Mouse (Mus musculus) urinary bladder, postnatal 10 days (tissue): ENCODE measurements around the gene Fam53b.

Experiments used
- DNase-seq: peaks from one replicate; pipeline ENCODE4 v3.0.0; 2022; ENCODE audit warnings: low spot score

The Fam53b gene

GRCm38 (mm10) chr7:132766235-132766871 is 47.3 kb downstream of the Fam53b start:
- no peak for DNase-seq

DNA sequence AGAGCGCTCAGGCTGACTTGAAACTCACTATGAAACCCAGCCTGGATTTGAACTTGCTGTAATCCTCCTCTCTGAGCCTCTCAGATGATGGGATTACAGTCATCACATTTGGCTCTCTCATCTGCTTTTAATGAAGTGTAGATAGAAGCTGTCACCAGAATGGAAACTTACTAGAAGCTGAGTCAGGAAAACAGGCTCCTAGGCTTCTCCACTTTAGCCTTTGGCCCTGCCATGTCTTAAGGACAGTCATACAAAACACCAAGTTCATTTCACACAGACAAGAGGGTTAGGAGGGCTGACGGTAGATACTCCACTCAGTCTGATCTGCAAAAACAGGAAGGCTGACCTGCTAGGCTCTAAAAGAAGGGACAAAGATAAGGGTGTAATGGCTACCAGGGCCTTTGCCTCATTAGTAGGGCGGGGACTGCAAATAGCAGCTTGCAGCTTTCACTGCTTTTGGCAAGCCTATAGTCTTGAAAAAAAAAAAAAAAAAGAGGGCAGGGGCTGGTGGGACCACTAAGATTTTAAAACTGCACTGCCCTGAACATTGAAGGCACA is 48.0 kb downstream of the Fam53b start:
- DNase-seq, result no peak

DNA sequence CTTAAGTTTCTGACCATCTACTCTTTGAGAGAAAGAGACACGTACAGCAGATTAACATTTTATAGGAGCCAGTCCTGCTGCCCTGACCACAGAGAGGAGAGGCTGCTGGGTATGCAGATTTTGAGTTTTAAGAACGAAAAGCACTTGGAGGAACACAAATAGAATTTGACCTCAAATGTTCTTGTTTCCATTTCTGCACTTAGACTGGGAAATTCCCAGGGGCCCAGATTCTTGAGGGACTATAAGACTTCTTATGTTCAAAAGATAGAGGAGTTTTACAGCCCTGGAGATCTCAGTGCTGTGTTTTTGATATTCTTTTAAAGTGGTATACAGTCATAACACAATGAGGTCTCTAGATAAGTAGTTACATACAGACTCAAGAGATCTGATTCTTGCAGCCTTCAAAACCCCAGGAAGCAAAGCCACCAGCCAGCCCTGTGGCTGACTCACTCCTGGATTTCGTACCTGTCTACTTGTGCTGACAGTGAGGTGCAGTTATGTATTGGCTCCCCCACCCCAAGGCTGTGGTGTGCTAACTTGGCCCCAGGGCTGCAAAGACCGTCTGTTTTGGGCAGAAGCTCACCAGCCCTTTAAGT is 48.7 kb downstream of the Fam53b start:
- no peak for DNase-seq

DNA sequence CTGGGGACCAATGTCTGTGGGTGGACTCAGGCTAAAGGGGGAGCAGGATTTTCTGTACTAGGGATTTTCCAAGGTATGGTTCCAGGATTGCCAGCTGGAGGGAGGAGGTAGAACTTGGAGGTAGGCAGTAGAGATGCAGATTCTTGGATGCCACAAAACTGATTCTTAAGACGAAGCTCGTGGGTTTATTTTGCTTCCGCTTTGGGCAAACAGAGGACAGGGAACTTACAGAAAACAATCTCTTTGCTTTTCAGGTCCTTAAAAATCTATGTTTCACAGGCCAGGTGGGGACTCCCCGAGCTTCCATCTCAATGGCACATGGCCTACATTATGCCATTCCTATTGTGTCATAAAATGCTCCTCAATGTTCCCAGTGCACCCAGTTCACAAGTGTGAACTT is 49.4 kb downstream of the Fam53b start:
- DNase-seq, result no peak

DNA sequence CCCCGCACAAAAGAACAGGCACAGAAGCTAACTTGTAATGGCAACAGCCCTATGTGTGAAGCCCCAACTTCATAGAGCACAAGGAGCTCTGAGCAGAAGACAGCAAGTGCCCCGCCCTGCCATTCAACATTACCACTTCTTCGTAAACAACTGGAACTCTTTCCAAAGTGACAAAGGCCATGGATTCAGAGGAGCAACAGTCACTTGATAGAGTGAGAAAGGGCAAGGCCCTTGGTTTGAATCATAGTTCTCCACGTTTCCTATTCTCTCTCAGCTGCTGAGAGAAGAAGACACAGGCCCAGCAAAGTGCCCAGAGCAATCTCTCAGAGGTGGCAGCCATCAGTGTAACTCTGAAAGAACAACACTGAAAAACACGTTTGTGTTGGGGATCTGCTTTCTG is 49.8 kb downstream of the Fam53b start:
- no peak for DNase-seq

GRCm38 (mm10) chr7:132763351-132763750 is 50.3 kb downstream of the Fam53b start:
- DNase-seq, result no peak

DNA sequence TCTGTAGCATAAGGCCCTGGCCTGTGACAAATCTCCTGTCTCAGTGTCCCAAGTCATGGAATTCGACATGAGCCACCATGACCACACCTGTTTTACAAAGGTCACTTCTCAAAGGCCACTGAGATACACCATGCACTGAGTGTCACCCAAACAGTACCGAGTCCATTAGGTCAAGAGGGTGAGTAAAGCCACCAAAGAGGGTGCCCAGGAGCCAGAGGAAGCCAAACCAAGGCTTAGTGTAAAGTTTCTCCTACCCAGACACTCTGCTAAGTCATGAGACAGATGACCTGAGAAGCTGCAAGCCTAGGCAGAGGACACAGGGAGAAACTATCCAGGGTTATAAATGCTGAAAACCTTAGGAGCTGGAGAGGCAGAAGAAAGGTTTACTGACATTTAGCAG is 52.3 kb downstream of the Fam53b start:
- no peak for DNase-seq

DNA sequence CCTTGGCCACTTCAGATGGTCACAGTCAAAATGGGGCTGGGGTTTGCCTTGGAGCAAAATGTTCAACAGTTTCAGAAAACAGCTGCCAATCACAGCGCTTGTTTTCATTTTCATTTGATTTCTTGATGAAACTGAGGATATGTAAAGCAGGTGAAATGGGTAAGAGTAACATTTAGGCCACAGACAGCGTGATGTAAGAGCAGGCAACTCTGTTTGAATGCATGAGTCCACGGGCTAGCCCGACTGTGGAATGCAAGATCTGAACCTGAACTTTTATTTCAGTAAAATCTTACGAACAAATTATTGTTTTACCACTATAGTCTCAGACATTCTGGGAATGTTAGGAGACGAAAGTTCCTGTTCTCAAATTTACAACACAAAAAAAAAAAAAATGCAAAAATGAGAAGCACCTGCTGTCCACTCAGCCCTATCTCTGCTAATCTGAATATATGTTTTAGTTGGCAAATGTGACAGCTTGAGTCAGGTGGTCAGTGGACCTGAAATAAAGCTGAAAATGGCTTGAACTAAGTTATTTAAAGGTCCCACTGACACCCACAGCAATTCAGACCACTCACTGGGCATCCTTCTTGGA is 53.0 kb downstream of the Fam53b start:
- DNase-seq, result no peak

DNA sequence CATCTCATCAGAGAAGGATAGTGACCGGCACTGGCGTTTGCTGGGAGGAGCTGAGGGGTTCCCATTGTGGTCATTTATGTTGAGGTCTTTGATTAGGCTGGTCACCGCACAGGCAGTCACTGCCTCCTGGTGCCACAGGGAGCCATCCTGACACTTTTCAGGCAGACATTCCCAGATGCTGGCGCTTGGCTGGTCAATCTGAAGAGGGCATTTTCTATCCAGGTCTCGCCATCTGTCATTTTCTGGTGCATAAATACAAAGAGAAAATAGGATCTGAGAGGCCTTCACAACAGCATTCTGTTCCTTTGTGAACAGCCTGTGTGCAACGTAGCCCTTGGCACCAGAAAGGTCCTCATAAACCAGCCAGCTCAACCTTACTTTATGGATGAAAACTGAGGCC is 53.8 kb downstream of the Fam53b start:
- no peak for DNase-seq

GRCm38 (mm10) chr7:132759405-132759891 is 54.2 kb downstream of the Fam53b start:
- DNase-seq, result no peak

DNA sequence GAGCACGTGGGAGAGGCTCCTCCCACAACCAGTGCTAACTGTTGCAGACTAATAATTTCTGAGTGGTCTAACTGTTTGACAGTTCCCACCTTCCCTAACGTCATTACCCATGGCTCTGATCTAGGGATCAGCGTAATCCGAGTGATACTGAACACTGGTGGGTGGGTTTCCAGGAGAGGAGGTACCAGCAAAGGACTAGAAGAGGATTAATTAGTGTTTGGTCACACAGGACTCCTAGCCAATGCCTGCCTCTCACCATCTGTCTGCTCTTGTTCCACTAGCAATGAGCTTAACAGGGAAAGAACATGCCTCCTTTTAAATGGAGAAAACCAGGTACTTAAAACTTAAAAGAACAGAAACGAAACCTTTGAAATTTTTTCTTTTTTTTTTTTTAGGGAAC is 54.8 kb downstream of the Fam53b start:
- DNase-seq, result no peak

GRCm38 (mm10) chr7:132756325-132756724 is 57.4 kb downstream of the Fam53b start:
- DNase-seq, result no peak

- no peak for DNase-seq
Observed at GRCm38 (mm10) chr7:132754389-132754750, 59.3 kb downstream of the Fam53b start.

GRCm38 (mm10) chr7:132753518-132754388 is 59.9 kb downstream of the Fam53b start:
- DNase-seq, result no peak

- DNase-seq, result no peak
Observed at GRCm38 (mm10) chr7:132751716-132752115, 62.0 kb downstream of the Fam53b start.

DNA sequence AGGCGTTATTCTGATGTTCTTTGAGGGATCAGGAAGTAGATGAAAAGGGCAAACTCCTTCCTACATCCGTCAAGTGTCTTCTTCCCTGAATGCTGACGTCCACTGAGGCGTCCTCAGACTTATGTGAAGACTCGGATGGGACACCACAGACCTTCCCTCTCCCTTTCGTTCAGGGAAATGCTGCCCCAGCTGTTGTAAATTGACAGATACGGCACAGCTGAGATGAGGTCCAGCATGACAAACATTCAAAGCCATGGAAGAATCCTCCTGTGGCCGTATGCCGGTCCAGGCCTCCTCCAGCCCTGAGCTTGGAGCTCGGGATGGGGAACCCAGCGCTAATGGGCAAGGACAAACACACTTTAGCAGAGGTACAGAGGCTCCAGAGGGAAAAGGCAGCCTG is 64.2 kb downstream of the Fam53b start:
- no peak for DNase-seq

- DNase-seq, result no peak
Observed at GRCm38 (mm10) chr7:132748076-132748769, 65.5 kb downstream of the Fam53b start.

GRCm38 (mm10) chr7:132747096-132747495 is 66.6 kb downstream of the Fam53b start:
- DNase-seq, result no peak

GRCm38 (mm10) chr7:132742912-132743311 is 70.8 kb downstream of the Fam53b start:
- no peak for DNase-seq

DNA sequence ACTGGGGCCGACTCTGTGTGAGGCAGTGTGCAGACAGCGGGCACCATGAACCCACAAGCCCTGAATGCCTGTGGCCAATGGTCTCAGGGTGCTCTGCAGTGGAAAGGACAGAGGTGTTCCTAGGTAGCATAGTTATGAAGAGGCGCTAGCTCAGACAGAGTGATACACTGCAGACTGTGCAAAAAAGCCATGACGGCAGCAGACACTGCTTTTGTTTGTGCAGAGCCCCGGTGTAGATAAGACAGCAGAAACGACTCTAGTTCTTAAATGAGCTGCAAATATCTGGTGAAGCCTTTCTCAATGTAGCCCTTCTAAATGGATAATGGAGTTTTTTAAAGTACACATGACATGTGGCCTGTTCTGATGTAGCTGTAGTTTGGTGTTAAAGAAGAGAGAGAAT is 73.9 kb downstream of the Fam53b start:
- no peak for DNase-seq

DNA sequence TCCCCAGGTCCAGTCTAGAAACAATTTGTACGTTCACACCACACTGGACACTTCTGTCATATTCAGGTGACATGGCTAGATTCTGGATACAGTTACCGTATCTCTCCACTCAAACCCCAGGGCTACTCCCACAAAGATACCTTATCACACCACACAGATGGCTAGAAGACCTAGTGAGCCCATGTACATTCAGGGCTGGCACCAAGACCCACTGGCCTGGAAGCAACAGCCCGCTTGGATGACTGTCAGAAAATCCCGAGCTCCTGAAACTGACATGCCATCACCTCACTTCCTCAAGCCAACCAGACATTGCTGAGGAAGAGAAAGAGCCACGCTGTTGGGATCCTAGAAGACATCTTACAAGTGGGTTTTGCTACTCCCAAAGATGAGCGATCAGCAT is 74.8 kb downstream of the Fam53b start:
- DNase-seq, result no peak
